Mouse (Mus musculus): ENCODE measurements at regions not wholly inside any gene's neighbourhood (a gene's known extent, or its start where the extent isn't known, plus 50 kb on each side); places are given as distances from the start of the nearest gene placed in this dataset.

DNA sequence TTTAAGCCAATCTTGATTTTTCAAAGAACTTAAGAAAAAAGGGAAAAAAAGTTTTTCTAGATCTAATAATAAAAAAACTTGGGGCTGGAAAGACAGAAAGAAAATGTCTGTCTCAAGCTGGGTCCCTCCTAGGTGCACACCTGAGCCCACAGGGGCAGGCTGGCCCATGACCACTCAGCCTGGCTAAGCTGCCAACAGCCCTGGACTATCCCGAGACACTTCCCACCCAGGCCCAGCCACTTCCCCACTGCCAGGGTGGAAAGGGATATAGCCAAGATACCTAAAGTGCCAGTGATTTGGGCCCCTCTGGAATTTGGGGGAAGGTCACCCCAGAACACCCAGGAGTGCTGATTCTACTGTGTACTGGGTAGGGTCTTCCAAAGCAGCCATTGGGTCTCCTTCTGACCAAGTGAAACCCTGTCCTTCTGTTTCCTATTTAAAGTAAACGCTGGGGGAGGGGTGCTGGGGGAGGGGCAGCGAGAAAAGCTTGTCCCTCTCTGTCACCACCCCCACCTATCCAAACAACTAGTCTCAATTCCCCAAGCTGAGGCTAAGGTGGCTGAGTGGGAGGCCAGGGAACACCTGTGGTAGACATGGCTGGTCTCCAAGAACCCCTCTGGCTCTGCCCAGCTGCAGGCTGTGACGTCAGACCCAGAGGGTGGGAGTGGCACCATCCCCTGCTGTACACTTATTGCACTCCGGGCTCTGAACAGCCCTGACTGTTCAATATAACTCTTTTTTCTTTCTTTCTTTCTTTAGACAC, 62.6 kb downstream of the Mcfd2 start:
- no peak for DNase-seq (ENCODE audit: low spot score)

DNA sequence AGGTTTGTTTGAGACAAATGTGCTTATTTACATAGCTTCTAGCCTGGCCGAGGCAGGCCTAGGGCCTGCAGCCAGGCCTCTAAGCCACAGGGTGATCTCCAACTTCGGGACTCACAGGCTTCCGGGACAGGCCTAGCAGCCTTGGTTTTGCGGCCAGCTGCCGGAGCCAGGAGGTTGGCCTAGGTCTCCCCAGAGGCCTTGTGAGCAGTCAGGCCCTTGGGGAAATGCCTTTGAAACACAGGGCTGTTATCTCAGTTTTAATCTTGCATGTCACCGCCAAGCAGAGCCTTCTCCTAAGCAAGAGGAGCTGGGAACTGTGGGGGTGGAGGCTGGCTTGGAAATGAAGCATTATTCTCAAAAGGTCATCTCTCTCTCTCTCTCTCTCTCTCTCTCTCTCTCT, 63.2 kb downstream of the Mcfd2 start:
- peak; percentile 48 for DNase-seq (ENCODE audit: low spot score)

DNA sequence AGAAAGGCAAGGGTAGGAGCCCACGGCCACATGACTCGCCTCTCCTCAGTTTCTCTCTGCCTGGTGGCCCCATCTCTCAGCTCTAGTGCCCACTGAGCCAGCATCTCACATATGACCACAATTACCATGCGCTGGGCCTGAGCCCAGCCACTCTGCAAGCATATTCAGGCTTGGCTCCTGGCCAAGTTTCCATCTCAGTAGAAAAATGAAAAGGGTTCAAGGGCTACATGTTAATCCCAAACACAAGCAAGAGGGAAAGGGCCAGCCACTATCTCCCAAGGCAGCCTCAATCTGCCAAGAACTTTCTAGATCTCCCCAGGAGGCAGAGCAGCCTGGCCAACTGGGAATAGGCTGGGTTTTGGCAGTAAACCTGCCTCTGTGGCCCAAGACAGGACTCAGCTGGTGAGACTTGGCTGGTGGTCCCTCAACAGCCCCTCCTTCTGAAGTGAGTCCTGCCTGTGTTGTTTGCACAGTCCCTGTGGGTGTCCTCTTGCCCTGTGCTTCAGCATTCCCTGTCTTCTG, 65.0 kb downstream of the Mcfd2 start:
- DNase-seq (ENCODE audit: low spot score): peak; percentile 56

DNA sequence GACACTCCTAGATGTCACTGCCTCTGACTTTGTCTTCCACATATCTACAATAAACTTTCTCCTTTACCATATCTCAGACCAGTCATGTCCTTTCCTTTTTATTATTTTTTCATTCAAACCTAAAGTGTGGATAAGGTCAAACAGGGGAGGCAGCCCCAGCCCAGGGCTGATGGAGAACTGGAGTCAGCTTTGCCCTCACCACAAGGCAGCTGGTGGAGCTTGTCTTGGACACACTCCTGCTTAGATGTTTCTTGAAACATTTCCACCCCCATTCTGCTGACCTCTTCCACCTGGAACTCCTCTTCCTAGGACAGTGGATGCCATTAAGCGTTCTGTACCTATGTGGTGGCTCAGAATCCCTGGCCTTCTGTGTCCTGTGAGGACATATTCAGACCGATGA, 65.6 kb downstream of the Mcfd2 start:
- DNase-seq (ENCODE audit: low spot score): no peak

DNA sequence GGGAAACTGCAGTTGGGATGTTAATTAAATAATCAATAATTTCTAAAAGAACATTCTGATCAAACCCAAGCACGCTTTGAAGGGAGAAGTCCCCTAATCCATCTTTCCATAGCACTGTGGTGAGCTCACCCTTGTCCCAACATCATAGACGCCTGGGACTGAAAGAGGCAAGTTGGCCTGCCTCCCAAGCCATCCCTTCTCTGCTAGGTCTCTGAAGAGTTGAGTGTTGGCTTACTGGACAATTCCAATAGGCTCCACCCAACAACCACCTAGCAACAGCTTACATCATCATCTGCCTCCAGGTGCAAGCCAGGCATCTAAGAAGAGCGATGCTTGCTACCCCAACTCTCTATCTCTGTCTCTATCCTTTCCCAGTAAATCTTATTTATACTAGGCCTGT, 66.6 kb downstream of the Mcfd2 start:
- DNase-seq (ENCODE audit: low spot score): no peak

DNA sequence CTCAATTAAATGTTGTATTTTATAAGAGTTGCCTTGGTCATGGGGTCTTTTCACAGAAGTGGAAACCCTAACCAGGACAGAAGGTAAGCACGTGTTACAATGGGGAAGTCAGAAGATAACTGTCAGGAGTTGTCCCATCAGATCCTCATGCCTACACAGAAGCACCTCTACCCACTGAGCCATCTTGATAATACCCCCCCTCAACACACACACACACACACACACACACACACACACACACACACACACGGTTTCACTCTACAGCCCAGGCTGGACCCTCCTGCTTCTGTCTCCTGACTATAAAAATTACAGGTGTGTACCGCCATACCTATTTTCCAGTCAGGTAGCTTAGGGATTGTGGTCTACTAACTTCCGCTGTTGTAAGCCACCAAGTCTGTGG, 68.3 kb downstream of the Mcfd2 start:
- no peak for DNase-seq (ENCODE audit: low spot score)

DNA sequence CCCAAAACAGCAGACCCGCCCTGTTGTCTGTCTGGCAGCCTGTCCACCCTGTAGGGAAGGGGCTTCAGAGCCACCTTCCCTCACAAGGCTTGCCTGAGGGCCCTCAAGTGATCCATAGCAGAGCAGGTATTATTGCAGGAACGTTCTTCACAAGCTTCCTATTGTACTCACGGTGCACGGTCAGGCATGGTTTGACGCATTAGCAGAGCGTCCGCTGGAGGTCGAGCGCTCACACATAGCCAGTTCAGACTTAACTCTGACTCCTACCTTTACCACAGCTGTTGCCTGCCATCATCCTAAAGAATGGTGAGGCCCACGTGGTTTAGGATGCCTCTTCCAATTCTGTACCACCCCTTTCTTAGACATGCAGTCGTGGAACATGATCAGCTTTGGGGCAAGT, 71.1 kb downstream of the Mcfd2 start:
- no peak for DNase-seq (ENCODE audit: low spot score)

DNA sequence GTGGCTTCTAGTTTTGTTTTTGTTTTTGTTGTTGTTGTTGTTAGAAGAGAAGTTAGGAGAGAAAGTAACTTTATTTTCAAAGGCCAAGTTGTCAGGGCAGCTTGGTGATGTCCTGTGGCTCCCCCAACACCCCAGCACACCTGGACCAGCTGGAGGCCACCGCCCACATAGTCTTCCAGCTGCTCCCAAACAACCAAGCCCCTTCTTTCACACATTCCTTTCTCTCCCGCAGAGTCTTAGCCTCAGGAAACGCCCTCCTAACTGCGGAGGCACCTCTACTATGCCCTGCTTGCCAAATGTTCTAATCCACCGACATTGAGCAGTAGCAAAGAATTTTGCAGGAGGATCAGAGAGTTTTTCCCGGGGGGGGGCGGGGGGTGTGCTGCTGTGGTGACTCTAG, 72.3 kb downstream of the Mcfd2 start:
- DNase-seq (ENCODE audit: low spot score): no peak

DNA sequence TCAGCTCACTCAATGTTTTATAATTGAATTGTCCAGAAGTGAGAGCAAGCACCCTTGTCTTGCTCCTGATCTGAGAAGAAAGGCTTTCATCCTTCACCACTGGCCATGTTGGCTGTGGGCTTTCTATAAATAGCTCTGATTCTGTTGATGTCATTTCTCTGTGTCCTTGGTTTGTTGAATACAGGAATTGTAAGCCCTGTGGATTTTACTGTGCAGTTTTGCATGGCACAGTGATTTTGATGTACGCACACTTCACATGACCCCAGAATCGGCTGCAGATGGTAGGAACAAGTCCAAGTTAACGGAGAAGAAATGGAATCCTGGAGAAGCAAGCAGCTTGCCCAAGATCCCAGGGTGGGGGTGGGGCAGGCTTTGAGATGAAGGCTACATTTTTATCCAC, 76.1 kb downstream of the Mcfd2 start:
- DNase-seq (ENCODE audit: low spot score): no peak
